Mouse (Mus musculus) liver, embryonic 14.5 days (tissue): ENCODE data around the gene Cfap97. TPM values are rescaled to one million over a fixed set of nuclear protein-coding genes. Genes with fewer than 3 reads are reported as not detected.
"Not testable (repeated sequence)": the region's sequence is repeated elsewhere in the genome, so short reads cannot be mapped to it uniquely, and the experiment has no call there.

Experiments
- ATAC-seq: fragments of 200-750 bp; cut with Nextera tagmentation; 2 replicates; pipeline ENCODE4 v1.8.0; 2017; ENCODE audit warnings: moderate number of reproducible peaks, mild to moderate bottlenecking, moderate library complexity; ENCODE audit not compliant: insufficient read depth
- DNase-seq, 3 experiments: peaks; one replicate each; pipeline ENCODE4 v3.0.0-alpha.2; 2012 to 2013; ENCODE audit warnings: low read depth in 3 of 3, low spot score in 3 of 3
- H3K27ac ChIP-seq: fragments of 300-500 bp; sonication (generic); 2 replicates; pipeline ENCODE4 v1.5.1; 2014; ENCODE audit warnings: moderate library complexity, mild to moderate bottlenecking, control low read depth, inconsistent platforms
- H3K27me3 ChIP-seq: fragments of 300-500 bp; sonication (generic); 2 replicates; pipeline ENCODE4 v1.6.1; 2014; ENCODE audit warnings: mild to moderate bottlenecking, low read length, moderate library complexity; ENCODE audit not compliant: control insufficient read depth, insufficient read depth
- H3K36me3 ChIP-seq: fragments of 300-500 bp; sonication (generic); replicated peaks from 2 replicates; pipeline ENCODE4 v1.6.1; 2014; ENCODE audit warnings: low read depth; ENCODE audit not compliant: control insufficient read depth, insufficient read depth
- H3K4me1 ChIP-seq, 2 experiments: fragments of 200-500 bp in 1 of 2; fragments of 300-500 bp in 1 of 2; sonication (generic) in 1 of 2; replicated peaks; 2 replicates each; pipeline ENCODE4 v1.6.1; 2012 to 2014; ENCODE audit warnings: antibody characterized with exemption in 1 of 2, inconsistent platforms in 1 of 2, low read length in 1 of 2; ENCODE audit not compliant: control insufficient read depth in 2 of 2, insufficient read depth in 2 of 2
- H3K4me2 ChIP-seq: fragments of 300-500 bp; sonication (generic); 2 replicates; pipeline ENCODE4 v1.6.1; 2014; ENCODE audit warnings: low read depth, mild to moderate bottlenecking, control low read depth, moderate library complexity
- H3K4me3 ChIP-seq, 2 experiments: fragments of 200-500 bp in 1 of 2; fragments of 300-500 bp in 1 of 2; sonication (generic) in 1 of 2; 2 replicates each; pipeline ENCODE4 v1.5.1; 2012 to 2014; ENCODE audit warnings: low read depth in 2 of 2, low read length in 2 of 2, mild to moderate bottlenecking in 2 of 2, control low read depth in 1 of 2, inconsistent platforms in 1 of 2, moderate library complexity in 1 of 2; ENCODE audit not compliant: insufficient read depth in 1 of 2
- H3K9ac ChIP-seq: fragments of 300-500 bp; sonication (generic); replicated peaks from 2 replicates; pipeline ENCODE4 v1.6.1; 2014; ENCODE audit warnings: mild to moderate bottlenecking, control low read depth, moderate library complexity
- H3K9me3 ChIP-seq: fragments of 300-500 bp; sonication (generic); 2 replicates; pipeline ENCODE4 v1.6.1; 2016; ENCODE audit warnings: low read length, mixed read lengths; ENCODE audit not compliant: control insufficient read depth
- CTCF ChIP-seq: IDR thresholded peaks from 2 replicates; pipeline ENCODE4 v1.5.1; 2016; ENCODE audit warnings: antibody characterized with exemption, low read depth, control low read depth
- EP300 ChIP-seq: IDR thresholded peaks from 2 replicates; pipeline ENCODE4 v1.6.1; 2016; ENCODE audit warnings: antibody characterized with exemption, low read depth
- WGBS: fragments of 180-500 bp; shearing (Covaris S2); extraction: QIAGEN DNeasy Blood & Tissue Kit; methylation state at CpG from one replicate; pipeline ENCODE4 v1.1.7; 2014; ENCODE audit not compliant: insufficient replicate concordance; 5-methylcytosine and 5-hydroxymethylcytosine counted together
- polyA plus RNA-seq, 2 experiments: library from polyadenylated mRNA; depleted of rRNA in 1 of 2; stranded (reverse) in 1 of 2; unstranded in 1 of 2; fragments of >200 nt; fragmentation: Nextera tagmentation in 1 of 2; extraction: Ambion mirVana in 1 of 2; gene quantifications; 2 replicates each; pipeline versions ENCODE4 v1.2.1 to v1.2.3; 2012 to 2014

The Cfap97 gene
- 2.7 and 3.9 TPM in 2 replicates for polyA plus RNA-seq (2012; rRNA removed)
- polyA plus RNA-seq (2014; fragmentation: Nextera tagmentation; extraction: Ambion mirVana), result 7.2 and 7.4 TPM in 2 replicates

DNA sequence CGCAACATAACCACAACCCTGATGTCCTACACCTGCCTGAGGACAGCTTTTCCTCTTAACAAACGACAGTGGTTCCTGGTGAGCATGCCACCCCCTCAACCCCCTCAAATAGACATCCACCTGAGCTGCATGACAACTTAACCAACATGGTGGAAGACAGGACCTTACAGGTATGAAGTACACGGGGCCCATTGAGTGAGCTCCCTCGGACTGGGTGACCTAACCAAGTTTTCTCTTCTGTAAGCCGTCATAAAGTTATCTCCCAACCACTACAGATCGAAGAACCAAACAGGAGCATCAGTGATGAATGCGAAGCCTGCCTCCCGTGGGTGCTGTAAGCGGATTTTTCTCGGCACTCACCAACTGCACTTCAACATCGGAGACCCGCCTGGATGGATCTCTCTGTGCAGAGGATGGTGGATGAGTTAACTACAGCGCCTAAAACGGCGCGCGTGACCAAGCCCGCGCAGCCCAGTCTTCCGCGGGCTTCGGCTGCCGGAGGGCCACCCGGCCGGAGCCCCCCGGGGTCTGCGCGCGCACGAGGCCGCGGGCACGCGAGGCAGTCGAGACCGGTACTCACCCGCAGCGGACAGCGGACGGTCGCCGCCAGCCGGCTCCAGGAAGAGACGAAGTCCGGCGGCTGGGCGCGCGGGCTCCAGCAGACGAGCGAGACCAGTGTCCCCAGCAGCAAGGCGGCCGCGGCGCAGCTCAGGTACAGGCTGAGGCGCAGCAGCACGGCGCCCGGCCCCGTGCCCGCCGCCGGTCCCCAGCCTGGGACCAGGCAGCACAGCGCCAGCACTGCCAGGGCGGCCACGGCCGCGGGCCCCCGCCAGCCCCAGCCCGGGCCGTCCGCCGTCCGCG, at the start of gene Cfap97:
TSS of gene Cfap97 (plus strand) at position 570 of the 861 bp plus-strand sequence.
- Histone ChIP-seq H3K4me2 (peak within 1 kb of the TSS; percentile 99), H3K27me3 (peaks cover 9% of the 10 kb centered on the region), H3K27ac (no peak within 1 kb of the TSS), H3K4me1 (peaks cover 3 to 9% of the 10 kb centered on the region in 2 experiments; a peak in 3 of 4 replicates), H3K9me3 (no peaks in the 10 kb centered on the region), H3K4me3 (peak within 1 kb of the TSS; percentile 71 to 86), H3K9ac (peak within 1 kb of the TSS; percentile 67), H3K36me3 (no peaks in the 10 kb centered on the region)
- DNase-seq, result no peak
- ATAC-seq, result peak; percentile 72
- TF ChIP-seq CTCF, result no peak
- TF ChIP-seq EP300, result no peak
- 1% methylated on average over 75 of the region's 75 CpGs for WGBS

DNA sequence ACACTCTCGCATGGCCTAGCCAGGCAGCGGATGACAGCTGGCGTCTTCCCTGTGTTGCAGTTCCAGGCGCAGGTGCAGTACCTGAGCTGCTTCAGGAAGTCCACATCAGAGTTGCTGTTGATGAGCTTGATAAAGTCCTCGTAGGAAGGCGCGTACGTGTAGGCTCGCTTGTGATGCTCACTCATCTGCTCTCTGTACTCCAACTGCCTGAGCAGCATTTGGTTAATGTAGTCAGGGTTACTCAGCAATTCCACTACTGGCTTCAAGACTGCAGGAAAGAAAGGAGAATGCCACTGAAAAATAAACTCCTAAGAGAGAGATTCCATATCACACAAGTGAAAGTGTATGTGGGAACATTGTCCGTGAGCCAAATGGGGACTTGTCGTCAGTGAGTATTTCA, 48.1 kb upstream of the Cfap97 start:
- no peaks in the 10 kb centered on the region for H3K27me3 ChIP-seq
- no peak for TF ChIP-seq CTCF
- no peak for TF ChIP-seq EP300
- DNase-seq (no peak), ATAC-seq (no peak)
- 84% methylated on average over 11 of the region's 11 CpGs for WGBS
- no peak overlapping the region for H3K27ac ChIP-seq
- no peak overlapping the region for H3K4me2 ChIP-seq
- H3K9ac ChIP-seq, result no peak overlapping the region
- H3K4me3 ChIP-seq, result no peak overlapping the region
- H3K4me1 ChIP-seq, result no peaks in the 10 kb centered on the region
- no peaks in the 10 kb centered on the region for H3K9me3 ChIP-seq
- H3K36me3 ChIP-seq, result peaks cover 2% of the 10 kb centered on the region

DNA sequence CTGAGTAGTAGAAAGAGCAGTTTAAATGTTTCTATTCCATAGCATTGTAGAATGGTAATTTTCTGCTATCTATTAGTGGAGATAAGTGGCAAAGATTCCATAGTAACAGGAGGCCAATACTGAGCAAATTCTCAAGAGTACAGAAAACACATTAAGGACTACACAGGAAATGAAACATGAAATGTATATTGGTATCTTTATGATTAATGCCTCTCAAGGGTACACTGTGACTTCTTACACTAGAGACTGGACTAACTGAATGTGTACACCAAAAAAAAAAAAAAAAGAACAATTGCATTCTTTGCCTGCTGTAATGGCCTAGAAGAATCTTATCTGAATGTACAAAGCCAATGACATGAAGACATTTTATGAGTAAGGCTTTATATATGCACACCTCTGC, 43.9 kb upstream of the Cfap97 start:
- H3K9ac ChIP-seq, result no peak overlapping the region
- TF ChIP-seq EP300 (no peak), CTCF (no peak)
- no peak overlapping the region for H3K4me2 ChIP-seq
- ATAC-seq, result no peak
- no peak overlapping the region for H3K27ac ChIP-seq
- H3K9me3 ChIP-seq, result no peaks in the 10 kb centered on the region
- no peaks in the 10 kb centered on the region; the same call in 1 of the 2 replicates for H3K36me3 ChIP-seq
- no peak overlapping the region for H3K4me3 ChIP-seq
- no peaks in the 10 kb centered on the region for H3K27me3 ChIP-seq
- no peak for DNase-seq
- no peaks in the 10 kb centered on the region for H3K4me1 ChIP-seq

DNA sequence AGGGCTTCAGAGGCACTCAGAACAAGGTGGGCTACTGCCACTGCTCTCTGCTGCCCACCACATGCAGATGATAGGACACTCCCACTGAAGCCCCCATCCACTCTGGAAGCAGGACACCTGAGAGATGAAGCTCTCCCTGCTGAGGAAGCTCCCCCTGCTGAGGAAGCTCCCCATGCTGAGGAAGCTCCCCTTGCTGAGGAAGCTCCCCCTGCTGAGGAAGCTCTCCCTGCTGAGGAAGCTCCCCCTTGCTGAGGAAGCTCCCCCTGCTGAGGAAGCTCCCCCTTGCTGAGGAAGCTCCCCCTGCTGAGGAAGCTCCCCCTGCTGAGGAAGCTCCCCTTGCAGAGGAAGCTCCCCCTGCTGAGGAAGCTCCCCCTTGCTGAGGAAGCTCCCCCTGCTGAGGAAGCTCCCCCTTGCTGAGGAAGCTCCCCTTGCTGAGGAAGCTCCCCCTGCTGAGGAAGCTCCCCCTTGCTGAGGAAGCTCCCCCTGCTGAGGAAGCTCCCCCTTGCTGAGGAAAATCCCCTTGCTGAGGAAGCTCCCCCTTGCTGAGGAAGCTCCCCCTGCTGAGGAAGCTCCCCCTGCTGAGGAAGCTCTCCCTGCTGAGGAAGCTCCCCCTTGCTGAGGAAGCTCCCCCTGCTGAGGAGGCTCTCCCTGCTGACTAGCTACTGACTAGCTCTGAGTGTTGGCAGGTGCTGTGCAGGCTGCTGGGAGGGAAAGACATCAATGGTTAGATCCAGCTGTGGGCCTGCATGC, 38.0 kb upstream of the Cfap97 start:
- not testable (repeated sequence) for ATAC-seq, H3K4me2 ChIP-seq, H3K9me3 ChIP-seq, H3K27ac ChIP-seq, H3K27me3 ChIP-seq, H3K9ac ChIP-seq, DNase-seq, H3K4me1 ChIP-seq, H3K36me3 ChIP-seq, H3K4me3 ChIP-seq

DNA sequence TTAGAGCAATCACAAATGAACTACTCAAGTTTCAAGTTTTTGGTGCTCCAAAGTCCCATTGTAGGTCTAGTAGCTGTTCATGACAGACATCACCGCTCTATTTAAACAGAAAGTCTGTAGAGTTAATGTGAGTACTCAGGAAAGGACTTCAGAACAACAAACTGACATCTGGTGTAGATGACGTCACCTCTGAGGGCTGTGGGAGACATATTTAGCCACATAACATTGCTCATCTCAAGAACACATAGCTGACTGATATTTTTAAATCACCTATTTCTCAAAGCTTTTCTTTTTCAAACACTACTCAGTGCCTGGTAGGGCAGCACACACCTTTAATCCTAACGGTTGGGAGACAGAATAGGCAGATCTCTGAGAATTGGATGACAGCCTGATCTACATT, 34.4 kb upstream of the Cfap97 start:
- Histone ChIP-seq H3K36me3 (no peaks in the 10 kb centered on the region; the same call in 1 of the 2 replicates), H3K27me3 (no peaks in the 10 kb centered on the region), H3K9me3 (no peaks in the 10 kb centered on the region), H3K4me1 (no peaks in the 10 kb centered on the region), H3K4me2 (no peak overlapping the region), H3K27ac (no peak overlapping the region), H3K4me3 (no peak overlapping the region), H3K9ac (no peak overlapping the region)
- ATAC-seq, result no peak
- WGBS, result 71% methylated on average over 3 of the region's 3 CpGs
- TF ChIP-seq EP300, result no peak
- no peak for TF ChIP-seq CTCF
- no peak for DNase-seq
